Mouse (Mus musculus) heart, embryonic 15.5 days (tissue): ENCODE measurements around the gene Trim54. TPM values are rescaled to one million over a fixed set of nuclear protein-coding genes. Genes with fewer than 3 reads are reported as not detected.

Experiments
- ATAC-seq: fragments of 200-750 bp; cut with Nextera tagmentation; replicated peaks from 2 replicates; pipeline ENCODE4 v1.8.0; 2017; ENCODE audit warnings: low read depth, moderate TSS enrichment; ENCODE audit not compliant: insufficient number of reproducible peaks, insufficient read depth, low FRiP score
- H3K27ac ChIP-seq: fragments of 300-500 bp; sonication (generic); 2 replicates; pipeline ENCODE4 v1.5.1; 2015; ENCODE audit warnings: mild to moderate bottlenecking, inconsistent platforms
- H3K27me3 ChIP-seq: fragments of 300-500 bp; sonication (generic); 2 replicates; pipeline ENCODE4 v1.6.1; 2015; ENCODE audit warnings: inconsistent platforms
- H3K36me3 ChIP-seq: fragments of 300-500 bp; sonication (generic); 2 replicates; pipeline ENCODE4 v1.6.1; 2015; ENCODE audit warnings: mild to moderate bottlenecking, inconsistent platforms
- H3K4me1 ChIP-seq: fragments of 300-500 bp; sonication (generic); replicated peaks from 2 replicates; pipeline ENCODE4 v1.6.1; 2015; ENCODE audit warnings: inconsistent platforms
- H3K4me2 ChIP-seq: fragments of 300-500 bp; sonication (generic); 2 replicates; pipeline ENCODE4 v1.6.1; 2015; ENCODE audit warnings: inconsistent platforms, mild to moderate bottlenecking, moderate library complexity
- H3K4me3 ChIP-seq: fragments of 300-500 bp; sonication (generic); 2 replicates; pipeline ENCODE4 v1.5.1; 2015; ENCODE audit warnings: mild to moderate bottlenecking, inconsistent platforms
- H3K9ac ChIP-seq: fragments of 300-500 bp; sonication (generic); 2 replicates; pipeline ENCODE4 v1.6.1; 2015; ENCODE audit warnings: mild to moderate bottlenecking, inconsistent platforms
- H3K9me3 ChIP-seq: fragments of 300-500 bp; sonication (generic); replicated peaks from 2 replicates; pipeline ENCODE4 v1.6.1; 2016; ENCODE audit warnings: inconsistent platforms
- WGBS: fragments of 180-500 bp; shearing (Covaris S2); methylation state at CpG from one replicate; pipeline ENCODE4 v1.1.7; 2015; ENCODE audit warnings: mixed read lengths; 5-methylcytosine and 5-hydroxymethylcytosine counted together
- polyA plus RNA-seq: library from polyadenylated mRNA; unstranded; fragments of >200 nt; fragmentation: Nextera tagmentation; extraction: Ambion mirVana; gene quantifications from 2 replicates; pipeline ENCODE4 v1.2.1, GENCODE M21; 2015

The Trim54 gene
- polyA plus RNA-seq, 1 experiment from 2014 or later: 8.0 TPM

DNA sequence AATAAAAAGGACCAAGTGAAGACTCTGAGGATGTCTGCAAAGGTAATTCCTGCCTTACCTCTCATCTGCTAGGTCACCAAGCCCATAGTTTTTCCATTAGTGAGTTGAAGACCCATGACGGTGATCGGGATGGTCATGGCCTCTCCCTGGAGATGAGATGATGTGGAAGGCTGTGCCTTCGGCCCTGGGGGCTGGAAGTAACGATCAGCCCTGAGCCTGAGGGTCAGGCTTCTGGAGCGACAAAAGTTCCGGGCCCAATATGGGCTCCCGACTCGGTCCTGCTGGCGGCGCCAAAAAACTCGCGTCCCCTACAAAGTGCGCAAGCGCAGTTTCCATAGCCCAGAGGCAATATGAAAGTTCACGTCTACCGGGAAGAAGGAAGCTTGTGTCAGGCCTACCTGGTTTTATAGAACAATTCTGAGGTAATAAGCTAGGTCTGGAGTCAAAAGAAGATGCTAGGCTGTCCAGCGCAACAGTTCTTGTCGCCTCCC is 8.5 kb upstream of the Trim54 start, which contains the start of gene Slc30a3:
TSS of gene Slc30a3 (minus strand) at position 238 of the 491 bp plus-strand sequence.
- Histone ChIP-seq H3K4me2 (no peak within 1 kb of the TSS), H3K4me3 (no peak within 1 kb of the TSS), H3K36me3 (no peaks in the 10 kb centered on the region), H3K27me3 (0 out of 2 replicates have a peak, but pooled peaks cover 4% of the 10 kb centered on the region), H3K27ac (no peak within 1 kb of the TSS), H3K9ac (no peak within 1 kb of the TSS), H3K4me1 (no peaks in the 10 kb centered on the region), H3K9me3 (no peaks in the 10 kb centered on the region)
- ATAC-seq: no peak
- 92% methylated on average over 18 of the region's 18 CpGs for WGBS

DNA sequence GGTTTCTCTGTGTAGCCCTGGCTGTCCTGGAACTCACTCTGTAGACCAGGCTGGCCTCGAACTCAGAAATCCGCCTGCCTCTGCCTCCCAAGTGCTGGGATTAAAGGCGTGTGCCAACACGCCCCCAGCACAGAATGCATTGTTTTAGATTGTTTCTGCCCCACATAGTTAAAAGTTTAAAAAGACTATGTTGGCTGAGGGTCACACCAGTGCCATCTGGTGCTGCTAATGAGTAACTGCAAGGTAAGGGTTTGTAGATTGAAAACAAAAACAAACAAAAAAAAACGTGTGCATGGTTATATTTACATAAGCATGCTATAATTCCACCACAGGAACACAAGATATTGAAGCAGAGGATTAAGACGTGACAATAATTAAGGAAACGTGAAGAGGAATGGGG is 5.7 kb upstream of the Trim54 start:
- no peak for ATAC-seq
- Histone ChIP-seq H3K4me1 (no peaks in the 10 kb centered on the region), H3K4me2 (no peak overlapping the region), H3K9me3 (no peaks in the 10 kb centered on the region), H3K36me3 (no peaks in the 10 kb centered on the region), H3K27me3 (no peaks in the 10 kb centered on the region), H3K4me3 (no peak overlapping the region), H3K9ac (no peak overlapping the region), H3K27ac (no peak overlapping the region)
- WGBS: 28% methylated on average over 7 of the region's 7 CpGs

DNA sequence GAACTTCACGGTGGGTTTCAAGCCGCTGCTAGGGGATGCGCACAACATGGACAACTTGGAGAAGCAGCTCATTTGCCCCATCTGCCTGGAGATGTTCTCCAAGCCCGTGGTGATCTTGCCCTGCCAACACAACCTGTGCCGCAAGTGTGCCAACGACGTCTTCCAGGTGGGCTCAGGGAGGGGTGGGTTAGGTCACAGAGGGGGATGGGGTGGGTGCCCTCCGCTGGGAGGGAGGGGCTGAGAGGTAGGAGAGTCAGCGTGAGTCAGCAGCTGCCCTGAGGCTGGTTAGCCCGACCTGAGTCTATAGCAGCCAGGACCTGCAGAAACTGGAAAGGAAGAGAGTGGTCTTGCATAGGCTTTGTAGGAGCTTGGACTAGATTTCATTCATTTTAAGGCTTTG is 400 bp downstream of the Trim54 start:
- H3K27ac ChIP-seq: peak overlapping the region; percentile 69
- peaks cover 8% of the 10 kb centered on the region; the same call in 1 of the 2 replicates for H3K4me1 ChIP-seq
- no peaks in the 10 kb centered on the region for H3K9me3 ChIP-seq
- H3K4me2 ChIP-seq: peak overlapping the region; percentile 57
- peaks cover 5% of the 10 kb centered on the region; the same call in 1 of the 2 replicates for H3K27me3 ChIP-seq
- 0 out of 2 replicates have a peak overlapping the region, but pooled peaks have one; percentile 17 for H3K9ac ChIP-seq
- peak; percentile 18; the same call in 1 of the 2 replicates for ATAC-seq
- H3K36me3 ChIP-seq: no peaks in the 10 kb centered on the region
- WGBS: 12% methylated on average over 10 of the region's 10 CpGs
- H3K4me3 ChIP-seq: peak overlapping the region; percentile 39

DNA sequence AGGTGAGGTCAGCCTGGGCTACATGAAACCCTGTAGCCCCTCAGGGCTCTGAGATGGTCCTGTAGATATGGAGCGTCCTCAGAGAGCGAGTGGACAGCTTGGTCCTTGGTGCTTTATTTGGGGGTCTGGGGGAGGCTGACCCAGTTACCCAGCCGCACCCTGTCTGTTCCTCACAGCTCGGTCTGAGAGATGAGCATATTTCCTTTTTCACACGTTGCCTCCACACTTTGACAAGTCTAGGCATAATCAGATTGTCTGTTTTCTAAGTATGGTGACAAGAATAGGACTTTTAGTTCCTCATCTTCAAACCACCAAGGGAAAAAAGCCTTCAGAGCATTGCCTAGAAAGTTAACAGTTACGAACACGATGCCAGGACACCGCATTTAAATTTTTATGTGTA is 4.6 kb downstream of the Trim54 start:
- 75% methylated on average over 8 of the region's 8 CpGs for WGBS
- Histone ChIP-seq H3K27me3 (peaks cover 5% of the 10 kb centered on the region; the same call in 1 of the 2 replicates), H3K27ac (no peak overlapping the region), H3K36me3 (no peaks in the 10 kb centered on the region), H3K9me3 (no peaks in the 10 kb centered on the region), H3K4me3 (no peak overlapping the region), H3K4me1 (peaks cover 8% of the 10 kb centered on the region; the same call in 1 of the 2 replicates), H3K4me2 (no peak overlapping the region), H3K9ac (no peak overlapping the region)
- ATAC-seq: no peak

DNA sequence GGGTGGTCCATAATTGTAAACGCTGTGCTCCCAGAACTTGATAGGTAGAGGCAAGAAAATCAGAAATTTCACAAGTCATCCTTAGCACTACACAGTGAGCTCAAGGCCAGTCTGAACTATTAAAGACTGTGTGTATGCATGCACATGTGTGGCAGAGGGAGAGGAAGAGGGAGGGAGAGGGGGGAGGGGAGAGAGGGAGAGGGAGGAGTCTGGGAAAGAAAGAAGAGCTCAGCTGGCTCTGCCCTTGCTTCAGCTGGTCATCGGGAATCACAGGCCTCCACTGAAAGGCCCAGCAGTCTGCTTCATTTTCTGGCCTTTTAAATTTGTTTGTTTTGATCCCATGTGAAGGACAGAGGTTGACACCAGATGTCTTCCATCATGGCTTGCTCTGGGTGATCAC is 7.0 kb downstream of the Trim54 start:
- H3K27me3 ChIP-seq: no peaks in the 10 kb centered on the region
- ATAC-seq: no peak
- no peak overlapping the region for H3K9ac ChIP-seq
- H3K4me2 ChIP-seq: no peak overlapping the region
- H3K4me3 ChIP-seq: no peak overlapping the region
- H3K9me3 ChIP-seq: no peaks in the 10 kb centered on the region
- H3K4me1 ChIP-seq: no peaks in the 10 kb centered on the region
- H3K36me3 ChIP-seq: no peaks in the 10 kb centered on the region
- H3K27ac ChIP-seq: no peak overlapping the region
- 41% methylated on average over 2 of the region's 2 CpGs for WGBS

DNA sequence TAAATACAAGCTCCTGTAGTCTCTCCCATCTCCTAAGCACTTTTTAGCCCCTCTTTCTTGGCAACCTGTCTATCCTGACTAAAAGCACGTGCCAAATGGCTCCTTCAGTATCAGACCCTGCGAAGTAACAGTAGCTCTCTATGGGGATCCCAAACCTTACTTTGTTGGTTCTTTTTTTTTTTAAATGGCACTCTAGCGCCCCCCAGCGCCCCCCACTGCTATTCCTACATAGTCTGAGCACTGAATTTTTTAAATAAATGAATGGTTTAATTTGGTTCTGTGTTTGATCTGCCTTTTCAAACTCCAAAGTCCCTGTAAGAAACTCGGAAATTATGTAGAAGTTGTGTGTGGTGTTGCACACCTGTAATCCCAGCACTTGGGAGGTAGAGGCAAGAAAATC is 9.5 kb downstream of the Trim54 start:
- no peak for ATAC-seq
- H3K4me3 ChIP-seq: no peak overlapping the region
- H3K4me2 ChIP-seq: no peak overlapping the region
- WGBS: 37% methylated on average over 5 of the region's 5 CpGs
- no peaks in the 10 kb centered on the region for H3K9me3 ChIP-seq
- H3K27ac ChIP-seq: no peak overlapping the region
- H3K36me3 ChIP-seq: no peaks in the 10 kb centered on the region
- H3K27me3 ChIP-seq: peaks cover 2% of the 10 kb centered on the region; the same call in 1 of the 2 replicates
- no peaks in the 10 kb centered on the region for H3K4me1 ChIP-seq
- H3K9ac ChIP-seq: no peak overlapping the region

DNA sequence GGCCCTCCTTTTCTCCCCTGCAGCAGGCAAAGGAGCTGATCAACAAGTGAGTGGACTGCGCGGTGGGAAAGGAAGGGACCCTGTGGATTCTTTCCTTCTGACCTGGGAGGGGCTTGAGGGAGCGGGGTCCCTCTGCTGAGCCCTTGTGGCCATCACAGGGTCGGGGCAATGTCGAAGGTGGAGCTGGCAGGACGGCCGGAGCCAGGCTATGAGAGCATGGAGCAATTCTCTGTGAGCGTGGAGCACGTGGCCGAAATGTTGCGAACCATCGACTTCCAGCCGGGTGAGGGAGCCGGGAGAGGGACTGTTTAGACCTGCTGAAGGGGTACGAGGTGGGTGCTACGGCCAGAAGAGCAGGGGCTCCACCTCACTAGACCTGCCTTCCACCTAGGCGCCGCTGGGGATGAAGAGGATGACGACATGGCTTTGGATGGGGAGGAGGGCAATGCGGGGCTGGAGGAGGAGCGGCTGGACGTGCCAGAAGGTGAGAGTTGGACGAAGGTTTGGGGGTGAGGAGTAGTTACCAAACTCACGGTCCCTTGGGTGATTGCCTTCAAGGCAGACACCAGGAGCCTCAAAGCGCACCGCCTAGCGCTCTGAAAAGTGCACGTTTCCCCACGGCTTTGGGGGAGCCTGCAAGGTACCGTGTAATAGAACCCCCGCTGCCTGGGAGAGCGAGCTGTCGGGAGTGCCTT is 20.4 kb downstream of the Trim54 start:
- H3K36me3 ChIP-seq: peaks cover 4% of the 10 kb centered on the region
- peak overlapping the region; percentile 31 for H3K4me3 ChIP-seq
- peaks cover 64% of the 10 kb centered on the region for H3K27me3 ChIP-seq
- H3K27ac ChIP-seq: no peak overlapping the region
- no peak overlapping the region for H3K9ac ChIP-seq
- ATAC-seq: no peak
- H3K4me1 ChIP-seq: peaks cover 25% of the 10 kb centered on the region
- no peaks in the 10 kb centered on the region for H3K9me3 ChIP-seq
- WGBS: 2% methylated on average over 33 of the region's 33 CpGs
- H3K4me2 ChIP-seq: peak overlapping the region; percentile 57

DNA sequence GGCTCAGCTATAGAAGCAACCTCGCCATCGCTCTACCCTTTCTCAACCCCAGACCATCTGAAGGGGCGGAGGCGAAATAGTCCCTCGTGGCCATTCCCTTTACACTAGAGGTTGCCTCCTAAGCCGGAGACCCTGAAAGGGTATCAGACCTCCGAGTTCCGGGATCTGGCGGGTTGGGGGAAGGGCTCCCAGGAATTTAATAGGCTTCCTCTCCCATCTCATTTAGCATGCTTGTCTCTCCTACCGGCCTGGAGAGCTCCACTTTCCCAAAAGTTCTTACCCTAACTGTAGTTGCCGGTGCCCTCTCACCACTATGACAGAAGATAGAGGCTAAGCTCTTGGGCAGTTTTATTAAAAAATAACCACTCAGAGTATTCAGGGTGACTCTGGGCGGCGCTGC is 21.1 kb downstream of the Trim54 start:
- no peak overlapping the region for H3K27ac ChIP-seq
- H3K9ac ChIP-seq: no peak overlapping the region
- H3K4me2 ChIP-seq: peak overlapping the region; percentile 57
- 2% methylated on average over 13 of the region's 13 CpGs for WGBS
- H3K4me1 ChIP-seq: peaks cover 25% of the 10 kb centered on the region
- H3K9me3 ChIP-seq: no peaks in the 10 kb centered on the region
- H3K4me3 ChIP-seq: peak overlapping the region; percentile 31
- no peak for ATAC-seq
- H3K36me3 ChIP-seq: peaks cover 5% of the 10 kb centered on the region
- H3K27me3 ChIP-seq: peaks cover 64% of the 10 kb centered on the region

DNA sequence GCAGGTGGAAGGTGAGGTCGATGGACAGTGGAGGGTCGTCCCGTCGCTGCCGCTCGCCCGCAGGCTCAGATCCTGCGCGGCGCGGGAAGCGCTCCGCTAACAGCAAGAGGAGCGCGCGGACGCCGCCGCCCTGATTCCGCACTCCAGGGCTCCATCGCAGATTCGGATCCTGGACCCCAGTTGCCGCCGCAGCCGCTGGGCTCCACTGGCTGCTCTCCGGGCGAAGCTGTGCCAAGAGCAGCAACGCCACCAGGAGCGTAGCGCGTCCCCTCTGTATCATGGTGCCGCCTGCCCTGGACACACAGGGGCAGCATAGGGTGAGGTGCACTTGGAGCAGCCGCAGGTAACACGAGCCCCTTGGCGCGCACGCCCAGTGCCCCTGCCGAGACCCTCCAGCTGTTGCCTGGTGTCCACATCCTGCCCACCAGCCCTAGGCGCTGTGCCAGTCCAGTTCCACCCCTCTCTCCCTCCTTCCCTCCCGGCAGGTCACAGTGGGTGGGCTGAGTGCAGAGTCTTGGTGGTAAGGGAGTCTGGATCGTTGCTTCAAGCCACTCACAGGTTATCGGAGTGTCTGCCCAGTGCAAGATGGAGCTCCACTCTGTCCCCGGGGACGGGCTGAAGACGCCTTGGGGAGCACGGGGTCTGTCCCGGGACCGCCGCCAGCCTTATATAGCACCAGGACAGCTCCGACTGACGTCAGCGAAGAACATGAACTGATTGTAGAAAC is 21.9 kb downstream of the Trim54 start, which contains the start of gene Ucn:
TSS of gene Ucn (minus strand) at position 589 of the 727 bp plus-strand sequence.
- peaks cover 64% of the 10 kb centered on the region for H3K27me3 ChIP-seq
- H3K9ac ChIP-seq: no peak within 1 kb of the TSS
- H3K9me3 ChIP-seq: no peaks in the 10 kb centered on the region
- peak within 1 kb of the TSS; percentile 57 for H3K4me2 ChIP-seq
- H3K27ac ChIP-seq: no peak within 1 kb of the TSS
- H3K4me1 ChIP-seq: peaks cover 25% of the 10 kb centered on the region
- 2% methylated on average over 52 of the region's 52 CpGs for WGBS
- ATAC-seq: no peak; the same call in 1 of the 2 replicates
- peaks cover 9% of the 10 kb centered on the region for H3K36me3 ChIP-seq
- peak within 1 kb of the TSS; percentile 31 for H3K4me3 ChIP-seq

DNA sequence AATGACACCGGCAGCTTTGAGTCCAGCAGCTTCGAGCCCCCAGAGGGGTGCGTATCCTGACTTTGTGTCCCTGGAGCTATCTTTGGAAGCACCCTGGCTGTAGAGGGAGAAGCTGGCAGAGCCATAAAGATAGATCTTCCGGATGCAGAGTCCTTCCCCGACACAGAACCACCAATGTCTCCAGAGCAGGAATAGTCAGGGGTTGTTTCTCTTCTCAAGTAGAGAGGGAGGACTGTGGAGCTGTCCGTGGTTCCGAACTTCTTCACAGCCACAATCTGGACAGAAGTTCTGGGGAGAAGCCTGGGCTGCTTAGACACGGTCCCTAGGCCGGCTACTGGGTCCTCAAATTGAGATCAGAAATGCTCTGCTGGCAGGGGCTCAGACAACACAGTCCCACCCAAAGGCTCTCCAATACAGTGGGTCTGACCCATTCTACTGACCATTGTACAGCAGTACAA is 22.5 kb downstream of the Trim54 start:
- H3K9ac ChIP-seq: no peak overlapping the region
- no peak; the same call in 1 of the 2 replicates for ATAC-seq
- peak overlapping the region; percentile 31 for H3K4me3 ChIP-seq
- no peak overlapping the region for H3K27ac ChIP-seq
- peaks cover 11% of the 10 kb centered on the region for H3K36me3 ChIP-seq
- H3K27me3 ChIP-seq: peaks cover 60% of the 10 kb centered on the region
- WGBS: 7% methylated on average over 9 of the region's 9 CpGs
- H3K4me1 ChIP-seq: peaks cover 25% of the 10 kb centered on the region
- no peaks in the 10 kb centered on the region for H3K9me3 ChIP-seq
- H3K4me2 ChIP-seq: peak overlapping the region; percentile 57

DNA sequence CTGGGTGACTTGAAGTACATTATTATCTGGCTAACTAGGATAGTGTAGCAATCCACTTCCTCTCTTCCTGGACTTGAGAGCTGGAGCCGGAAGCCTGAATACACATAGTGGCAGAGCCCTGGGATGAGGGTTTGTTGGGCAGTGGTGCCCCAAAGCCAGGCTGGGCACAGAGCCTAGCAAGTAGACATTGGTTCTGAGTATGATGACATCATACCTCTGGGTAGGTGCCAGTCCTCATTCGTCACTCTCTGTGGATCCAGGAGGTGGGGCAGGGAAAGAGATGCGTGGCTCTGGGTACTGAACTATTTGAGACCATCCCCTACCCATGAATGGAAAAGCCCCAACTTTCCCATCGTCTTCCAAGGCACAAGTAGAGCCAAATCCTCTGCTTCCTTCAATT is 33.3 kb downstream of the Trim54 start:
- Histone ChIP-seq H3K27me3 (no peaks in the 10 kb centered on the region), H3K36me3 (peaks cover 7% of the 10 kb centered on the region), H3K9me3 (no peaks in the 10 kb centered on the region), H3K4me2 (no peak overlapping the region), H3K27ac (no peak overlapping the region), H3K4me3 (no peak overlapping the region), H3K4me1 (peaks cover 25% of the 10 kb centered on the region), H3K9ac (no peak overlapping the region)
- no peak for ATAC-seq
- WGBS: 77% methylated on average over 4 of the region's 4 CpGs
